Mouse (Mus musculus) lung, embryonic 16.5 days (tissue): ENCODE data around the gene Rabac1. TPM values are rescaled to one million over a fixed set of nuclear protein-coding genes. Genes with fewer than 3 reads are reported as not detected.
A peak's percentile ranks its signal among the peaks of the same experiment; 100 is the strongest.

Source experiments
- ATAC-seq: fragments of 200-750 bp; cut with Nextera tagmentation; 2 replicates; pipeline ENCODE4 v1.8.0; 2017; ENCODE audit warnings: low read depth, mild to moderate bottlenecking, moderate library complexity
- H3K27ac ChIP-seq: fragments of 300-500 bp; sonication (generic); 2 replicates; pipeline ENCODE4 v1.5.1; 2014; ENCODE audit warnings: mild to moderate bottlenecking, control low read depth, low read length
- H3K27me3 ChIP-seq: fragments of 300-500 bp; sonication (generic); 2 replicates; pipeline ENCODE4 v1.6.1; 2014; ENCODE audit warnings: low read depth, low read length, mixed read lengths; ENCODE audit not compliant: control insufficient read depth, insufficient read depth
- H3K36me3 ChIP-seq: fragments of 300-500 bp; sonication (generic); 2 replicates; pipeline ENCODE4 v1.6.1; 2014; ENCODE audit warnings: low read length; ENCODE audit not compliant: control insufficient read depth, insufficient read depth
- H3K4me1 ChIP-seq: fragments of 300-500 bp; sonication (generic); replicated peaks from 2 replicates; pipeline ENCODE4 v1.6.1; 2014; ENCODE audit warnings: low read length, mixed read lengths; ENCODE audit not compliant: control insufficient read depth, insufficient read depth
- H3K4me2 ChIP-seq: fragments of 300-500 bp; sonication (generic); 2 replicates; pipeline ENCODE4 v1.6.1; 2014; ENCODE audit warnings: low read depth, low read length, control low read depth
- H3K4me3 ChIP-seq: fragments of 300-500 bp; sonication (generic); 2 replicates; pipeline ENCODE4 v1.5.1; 2014; ENCODE audit warnings: mild to moderate bottlenecking, low read length, control low read depth
- H3K9ac ChIP-seq: fragments of 300-500 bp; sonication (generic); 2 replicates; pipeline ENCODE4 v1.6.1; 2014; ENCODE audit warnings: low read length, control low read depth
- H3K9me3 ChIP-seq: fragments of 300-500 bp; sonication (generic); 2 replicates; pipeline ENCODE4 v1.6.1; 2016; ENCODE audit warnings: low read length; ENCODE audit not compliant: control insufficient read depth
- WGBS: fragments of 180-500 bp; shearing (Covaris S2); extraction: QIAGEN DNeasy Blood & Tissue Kit; methylation state at CpG from one replicate; pipeline ENCODE4 v1.1.7; 2014; 5-methylcytosine and 5-hydroxymethylcytosine counted together
- polyA plus RNA-seq: library from polyadenylated mRNA; unstranded; fragments of >200 nt; fragmentation: Nextera tagmentation; extraction: Ambion mirVana; gene quantifications from 2 replicates; pipeline ENCODE4 v1.2.1, GENCODE M21; 2015

Rabac1 gene
- polyA plus RNA-seq, 1 experiment from 2014 or later = 180 TPM

DNA sequence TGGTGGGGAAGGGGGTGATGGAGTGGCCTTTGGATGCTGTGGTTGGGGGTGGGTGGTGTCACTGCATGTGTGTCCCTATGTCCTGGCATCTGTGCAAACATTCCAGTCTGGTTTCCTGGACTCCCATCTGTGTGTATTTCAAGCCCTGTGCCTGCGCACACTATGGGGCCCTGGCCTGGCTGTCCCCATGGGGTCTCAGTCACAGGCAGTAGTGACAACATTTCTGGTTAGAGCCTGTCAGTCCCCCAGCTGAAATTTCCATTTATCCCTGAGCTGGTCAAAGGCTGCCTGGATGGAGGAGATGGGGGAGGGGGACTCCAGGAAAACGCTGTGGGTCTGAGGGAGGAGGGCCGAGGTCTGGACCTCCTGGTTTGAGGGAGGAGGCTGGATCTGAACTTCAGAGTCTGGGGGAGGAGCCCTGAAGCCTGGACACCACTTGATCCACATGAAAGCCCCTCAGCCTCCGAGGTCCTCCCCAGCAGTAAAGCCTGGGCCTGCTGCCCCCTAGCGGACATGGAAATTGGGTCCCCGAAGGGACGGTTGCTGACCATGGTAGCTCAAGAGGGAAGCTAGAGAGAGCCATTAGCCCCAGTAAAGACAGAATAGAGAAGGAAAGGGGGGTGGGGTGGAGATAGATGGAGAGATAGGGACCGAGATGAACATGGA is 22.5 kb downstream of the Rabac1 start:
- peaks cover 96% of the 10 kb centered on the region for H3K27me3 ChIP-seq
- WGBS = 1% methylated on average over 8 of the region's 8 CpGs

DNA sequence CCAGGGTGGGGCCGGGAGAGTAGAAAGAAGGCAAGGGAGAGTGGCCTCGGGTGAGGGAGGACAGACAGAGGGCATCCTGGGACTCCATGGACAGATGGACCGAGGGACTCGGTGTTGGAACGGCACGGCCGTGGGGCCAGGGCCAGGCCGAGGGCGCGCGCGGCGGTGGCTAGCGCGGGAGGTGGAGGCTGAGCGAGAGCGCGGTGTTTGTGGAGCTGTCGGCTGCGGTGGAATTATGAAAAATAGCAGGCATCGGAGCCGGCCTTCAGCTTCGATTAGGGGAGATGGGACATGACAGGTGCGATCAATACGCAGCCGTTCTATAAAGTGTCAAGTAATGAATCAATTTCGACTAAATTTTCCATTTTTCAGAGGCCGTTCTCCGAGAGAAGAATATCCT is 23.8 kb downstream of the Rabac1 start:
- Histone ChIP-seq H3K27me3 (peaks cover 96% of the 10 kb centered on the region), H3K36me3 (no peaks in the 10 kb centered on the region), H3K9ac (no peak overlapping the region), H3K4me1 (peaks cover 4% of the 10 kb centered on the region), H3K9me3 (no peaks in the 10 kb centered on the region), H3K27ac (no peak overlapping the region), H3K4me2 (no peak overlapping the region), H3K4me3 (no peak overlapping the region)
- 3% methylated on average over 29 of the region's 29 CpGs for WGBS
- ATAC-seq = no peak

More for the DNA sequence above, 22.5 kb downstream of the Rabac1 start:
- Histone ChIP-seq H3K4me2 (no peak overlapping the region), H3K4me1 (peaks cover 6% of the 10 kb centered on the region; the same call in 1 of the 2 replicates), H3K4me3 (no peak overlapping the region), H3K36me3 (no peaks in the 10 kb centered on the region), H3K9me3 (no peaks in the 10 kb centered on the region), H3K27ac (no peak overlapping the region), H3K9ac (no peak overlapping the region)
- peak; percentile 38; the same call in 1 of the 2 replicates for ATAC-seq

- Histone ChIP-seq H3K36me3 (no peaks in the 10 kb centered on the region), H3K27ac (no peak overlapping the region), H3K4me3 (no peak overlapping the region), H3K9me3 (no peaks in the 10 kb centered on the region), H3K9ac (no peak overlapping the region), H3K4me1 (peaks cover 4% of the 10 kb centered on the region), H3K27me3 (peaks cover 97% of the 10 kb centered on the region), H3K4me2 (no peak overlapping the region)
- WGBS = under 1% methylated on average over 7 of the region's 7 CpGs
- no peak for ATAC-seq
Observed at GRCm38 (mm10) chr7:24947316-24948048, 25.1 kb downstream of the Rabac1 start.

DNA sequence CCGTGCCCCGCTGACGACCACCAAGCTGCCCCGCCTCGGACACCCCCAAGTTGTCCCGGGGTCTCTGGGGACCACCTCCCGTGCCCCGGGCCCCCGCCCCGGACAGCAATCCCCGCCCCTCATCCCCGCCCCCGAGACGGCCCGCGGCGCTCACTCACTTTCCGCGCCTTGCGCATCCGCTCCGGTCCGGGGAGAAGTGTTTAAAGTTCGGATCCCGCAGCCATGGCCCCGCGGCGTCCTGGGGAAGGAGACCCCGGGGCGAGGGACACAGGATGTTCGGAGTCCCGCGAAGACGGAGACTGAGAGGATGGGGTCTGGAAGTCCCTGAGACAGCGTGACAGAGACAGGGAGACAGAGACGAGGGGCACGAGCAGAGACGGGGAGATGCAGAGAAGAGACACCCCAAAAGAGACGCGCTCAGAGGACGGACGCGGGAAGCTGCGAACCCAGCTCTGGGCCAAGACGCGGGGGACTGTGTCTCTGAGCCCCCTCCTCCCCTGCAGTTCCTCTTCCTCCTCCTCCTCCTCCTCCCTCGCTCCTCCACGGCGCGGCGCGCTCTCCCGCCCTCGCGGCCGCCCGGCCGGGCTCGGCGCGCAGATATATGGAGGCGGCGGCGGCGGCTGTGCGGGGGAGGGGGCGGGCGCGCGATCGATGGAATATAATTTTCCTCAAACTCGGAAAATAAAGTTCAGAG is 28.1 kb downstream of the Rabac1 start, which contains the start of gene Gm4881:
Gene Gm4881 (minus strand): TSS at position 238 of the 694 bp plus-strand sequence.
- Histone ChIP-seq H3K27ac (no peak within 1 kb of the TSS), H3K4me1 (peaks cover 4% of the 10 kb centered on the region), H3K9me3 (no peaks in the 10 kb centered on the region), H3K4me2 (peak within 1 kb of the TSS; percentile 53), H3K27me3 (peaks cover 86% of the 10 kb centered on the region), H3K9ac (peak within 1 kb of the TSS; percentile 25; the same call in 1 of the 2 replicates), H3K4me3 (peak within 1 kb of the TSS; percentile 38), H3K36me3 (no peaks in the 10 kb centered on the region)
- under 1% methylated on average over 72 of the region's 72 CpGs for WGBS
- no peak for ATAC-seq

- Histone ChIP-seq H3K9ac (no peak overlapping the region), H3K4me1 (peaks cover 4% of the 10 kb centered on the region), H3K27me3 (peaks cover 84% of the 10 kb centered on the region), H3K9me3 (no peaks in the 10 kb centered on the region), H3K36me3 (no peaks in the 10 kb centered on the region), H3K27ac (no peak overlapping the region), H3K4me2 (no peak overlapping the region), H3K4me3 (no peak overlapping the region)
- WGBS = 10% methylated on average over 6 of the region's 6 CpGs
- ATAC-seq = no peak
Observed at GRCm38 (mm10) chr7:24943641-24944040, 28.9 kb downstream of the Rabac1 start.

DNA sequence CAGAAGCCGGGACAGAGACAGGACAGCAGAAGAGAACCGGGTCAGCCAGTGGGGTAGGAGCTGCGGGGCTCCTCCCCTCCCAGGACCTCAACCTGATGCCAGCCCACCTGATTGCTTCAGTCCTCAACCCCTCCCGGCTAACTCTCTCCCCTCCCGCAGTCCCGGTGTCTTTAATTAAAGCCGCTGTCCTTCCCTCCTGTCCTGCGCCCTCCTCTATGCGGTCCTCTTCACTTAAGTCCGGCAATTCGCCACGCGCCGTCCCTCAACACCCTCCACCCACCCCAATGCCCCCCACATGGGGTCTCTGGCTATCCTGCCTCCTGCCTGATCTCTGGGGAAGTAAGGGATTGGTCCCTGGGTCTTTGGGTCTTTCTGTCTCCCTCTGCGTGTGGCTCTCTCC is 40.9 kb downstream of the Rabac1 start:
- H3K27ac ChIP-seq = no peak overlapping the region
- H3K27me3 ChIP-seq = peaks cover 69% of the 10 kb centered on the region
- peaks cover 9% of the 10 kb centered on the region; the same call in 1 of the 2 replicates for H3K36me3 ChIP-seq
- H3K9me3 ChIP-seq = no peaks in the 10 kb centered on the region
- no peak overlapping the region for H3K9ac ChIP-seq
- no peaks in the 10 kb centered on the region for H3K4me1 ChIP-seq
- H3K4me3 ChIP-seq = no peak overlapping the region
- ATAC-seq = no peak
- H3K4me2 ChIP-seq = no peak overlapping the region
- 0% methylated on average over 15 of the region's 15 CpGs for WGBS

GRCm38 (mm10) chr7:24930475-24930874 is 42.1 kb downstream of the Rabac1 start:
- H3K4me1 ChIP-seq = no peaks in the 10 kb centered on the region
- H3K27me3 ChIP-seq = peaks cover 58% of the 10 kb centered on the region
- no peak overlapping the region for H3K27ac ChIP-seq
- H3K9ac ChIP-seq = no peak overlapping the region
- no peak overlapping the region for H3K4me3 ChIP-seq
- no peak overlapping the region for H3K4me2 ChIP-seq
- no peak for ATAC-seq
- WGBS = 32% methylated on average over 6 of the region's 6 CpGs
- no peaks in the 10 kb centered on the region for H3K9me3 ChIP-seq
- H3K36me3 ChIP-seq = peaks cover 17% of the 10 kb centered on the region
